Mouse (Mus musculus) limb, embryonic 15.5 days (tissue): ENCODE measurements around the gene Kcnab2. TPM values are rescaled to one million over a fixed set of nuclear protein-coding genes. Genes with fewer than 3 reads are reported as not detected.

Experiments used
- ATAC-seq: fragments of 200-750 bp; cut with Nextera tagmentation; 2 replicates; pipeline ENCODE4 v1.8.0; 2017; ENCODE audit warnings: low read depth, moderate TSS enrichment; ENCODE audit not compliant: insufficient number of reproducible peaks, low FRiP score, low TSS enrichment
- H3K27ac ChIP-seq: fragments of 300-500 bp; sonication (generic); 2 replicates; pipeline ENCODE4 v1.5.1; 2015; ENCODE audit warnings: moderate library complexity, mild to moderate bottlenecking, inconsistent platforms
- H3K27me3 ChIP-seq: fragments of 300-500 bp; sonication (generic); 2 replicates; pipeline ENCODE4 v1.6.1; 2015; ENCODE audit warnings: inconsistent platforms
- H3K36me3 ChIP-seq: fragments of 300-500 bp; sonication (generic); 2 replicates; pipeline ENCODE4 v1.6.1; 2015; ENCODE audit warnings: inconsistent platforms
- H3K4me1 ChIP-seq: fragments of 300-500 bp; sonication (generic); 2 replicates; pipeline ENCODE4 v1.6.1; 2015; ENCODE audit warnings: inconsistent platforms
- H3K4me2 ChIP-seq: fragments of 300-500 bp; sonication (generic); 2 replicates; pipeline ENCODE4 v1.6.1; 2015; ENCODE audit warnings: mild to moderate bottlenecking, inconsistent platforms
- H3K4me3 ChIP-seq: fragments of 300-500 bp; sonication (generic); 2 replicates; pipeline ENCODE4 v1.5.1; 2015; ENCODE audit warnings: mild to moderate bottlenecking, inconsistent platforms
- H3K9ac ChIP-seq: fragments of 300-500 bp; sonication (generic); 2 replicates; pipeline ENCODE4 v1.6.1; 2015; ENCODE audit warnings: inconsistent platforms
- H3K9me3 ChIP-seq: fragments of 300-500 bp; sonication (generic); 2 replicates; pipeline ENCODE4 v1.6.1; 2016; ENCODE audit warnings: inconsistent platforms
- WGBS: fragments of 180-500 bp; shearing (Covaris S2); methylation state at CpG from one replicate; pipeline ENCODE4 v1.1.7; 2015; 5-methylcytosine and 5-hydroxymethylcytosine counted together
- polyA plus RNA-seq: library from polyadenylated mRNA; unstranded; fragments of >200 nt; fragmentation: Nextera tagmentation; extraction: Ambion mirVana; gene quantifications from 2 replicates; pipeline ENCODE4 v1.2.1, GENCODE M21; 2015

Kcnab2 gene
- polyA plus RNA-seq: 7.6 and 8.2 TPM in 2 replicates

GRCm38 (mm10) chr4:152477466-152478223 is at the start of gene Kcnab2:
Gene Kcnab2 (minus strand): TSS chr4:152477871.
- Histone ChIP-seq H3K27ac (peak within 1 kb of the TSS; percentile 86), H3K9ac (peak within 1 kb of the TSS; percentile 76), H3K36me3 (no peaks in the 10 kb centered on the region), H3K27me3 (peaks cover 21% of the 10 kb centered on the region), H3K9me3 (0 out of 2 replicates have a peak, but pooled peaks cover under 1% of the 10 kb centered on the region), H3K4me1 (peaks cover 21% of the 10 kb centered on the region), H3K4me3 (peak within 1 kb of the TSS; percentile 81), H3K4me2 (peak within 1 kb of the TSS; percentile 78)
- under 1% methylated on average over 63 of the region's 63 CpGs for WGBS
- ATAC-seq: peak; percentile 92

GRCm38 (mm10) chr4:152520083-152520482 is 42.4 kb upstream of the Kcnab2 start:
- 38% methylated on average over 6 of the region's 6 CpGs for WGBS
- Histone ChIP-seq H3K9me3 (no peaks in the 10 kb centered on the region), H3K27ac (no peak overlapping the region), H3K36me3 (no peaks in the 10 kb centered on the region), H3K4me3 (no peak overlapping the region), H3K27me3 (0 out of 2 replicates have a peak, but pooled peaks cover 3% of the 10 kb centered on the region), H3K4me2 (no peak overlapping the region), H3K9ac (no peak overlapping the region), H3K4me1 (no peaks in the 10 kb centered on the region)
- ATAC-seq: no peak

- Histone ChIP-seq H3K27ac (no peak overlapping the region), H3K27me3 (0 out of 2 replicates have a peak, but pooled peaks cover 3% of the 10 kb centered on the region), H3K4me3 (no peak overlapping the region), H3K9ac (no peak overlapping the region), H3K9me3 (no peaks in the 10 kb centered on the region), H3K4me2 (no peak overlapping the region), H3K4me1 (no peaks in the 10 kb centered on the region), H3K36me3 (no peaks in the 10 kb centered on the region)
- WGBS: 40% methylated on average over 10 of the region's 10 CpGs
- ATAC-seq: no peak
Measured at GRCm38 (mm10) chr4:152519106-152519505, 41.4 kb upstream of the Kcnab2 start.

- ATAC-seq: no peak
Measured at GRCm38 (mm10) chr4:152514884-152515283, 37.2 kb upstream of the Kcnab2 start.

GRCm38 (mm10) chr4:152512221-152512925 is 34.7 kb upstream of the Kcnab2 start:
- Histone ChIP-seq H3K9ac (no peak overlapping the region), H3K4me2 (no peak overlapping the region), H3K9me3 (no peaks in the 10 kb centered on the region), H3K27me3 (no peaks in the 10 kb centered on the region), H3K4me1 (0 out of 2 replicates have a peak, but pooled peaks cover 5% of the 10 kb centered on the region), H3K36me3 (peaks cover under 1% of the 10 kb centered on the region), H3K27ac (no peak overlapping the region), H3K4me3 (no peak overlapping the region)
- no peak; the same call in 1 of the 2 replicates for ATAC-seq
- 29% methylated on average over 18 of the region's 18 CpGs for WGBS

More at GRCm38 (mm10) chr4:152514884-152515283, 37.2 kb upstream of the Kcnab2 start:
- Histone ChIP-seq H3K4me2 (no peak overlapping the region), H3K4me1 (0 out of 2 replicates have a peak, but pooled peaks cover 5% of the 10 kb centered on the region), H3K9me3 (no peaks in the 10 kb centered on the region), H3K36me3 (no peaks in the 10 kb centered on the region), H3K27me3 (no peaks in the 10 kb centered on the region), H3K4me3 (no peak overlapping the region), H3K27ac (no peak overlapping the region), H3K9ac (no peak overlapping the region)
- WGBS: 77% methylated on average over 7 of the region's 7 CpGs

DNA sequence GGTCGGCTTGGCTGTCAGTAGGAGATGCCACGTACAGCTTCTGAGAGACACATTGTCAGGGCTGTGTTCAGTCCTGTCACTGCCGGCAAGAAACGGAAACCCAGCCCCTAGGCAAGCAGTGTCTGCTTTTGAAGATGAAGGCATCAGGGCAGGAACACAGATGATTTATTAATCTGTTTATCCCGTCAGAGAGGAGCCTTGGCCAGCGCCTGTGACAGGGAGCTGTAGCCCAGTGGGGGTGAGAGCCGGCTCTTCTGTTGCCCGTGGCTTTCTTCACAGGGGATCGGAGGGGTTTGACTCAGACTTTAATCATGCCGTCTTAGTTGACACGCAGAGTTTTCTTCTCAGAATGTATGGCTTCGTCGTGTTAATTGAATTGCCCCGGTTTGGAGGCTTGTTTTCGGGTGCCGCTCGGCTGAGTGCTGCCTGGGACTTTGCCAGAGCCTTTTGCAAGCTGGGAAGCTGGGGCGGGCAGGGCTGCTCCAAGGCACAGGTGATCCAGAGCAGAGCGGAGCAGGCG is 16.7 kb upstream of the Kcnab2 start:
- ATAC-seq: no peak
- Histone ChIP-seq H3K27me3 (no peaks in the 10 kb centered on the region), H3K4me1 (no peaks in the 10 kb centered on the region), H3K9me3 (no peaks in the 10 kb centered on the region), H3K36me3 (peaks cover 13% of the 10 kb centered on the region), H3K4me3 (no peak overlapping the region), H3K9ac (no peak overlapping the region), H3K27ac (no peak overlapping the region), H3K4me2 (no peak overlapping the region)
- WGBS: 29% methylated on average over 20 of the region's 20 CpGs

DNA sequence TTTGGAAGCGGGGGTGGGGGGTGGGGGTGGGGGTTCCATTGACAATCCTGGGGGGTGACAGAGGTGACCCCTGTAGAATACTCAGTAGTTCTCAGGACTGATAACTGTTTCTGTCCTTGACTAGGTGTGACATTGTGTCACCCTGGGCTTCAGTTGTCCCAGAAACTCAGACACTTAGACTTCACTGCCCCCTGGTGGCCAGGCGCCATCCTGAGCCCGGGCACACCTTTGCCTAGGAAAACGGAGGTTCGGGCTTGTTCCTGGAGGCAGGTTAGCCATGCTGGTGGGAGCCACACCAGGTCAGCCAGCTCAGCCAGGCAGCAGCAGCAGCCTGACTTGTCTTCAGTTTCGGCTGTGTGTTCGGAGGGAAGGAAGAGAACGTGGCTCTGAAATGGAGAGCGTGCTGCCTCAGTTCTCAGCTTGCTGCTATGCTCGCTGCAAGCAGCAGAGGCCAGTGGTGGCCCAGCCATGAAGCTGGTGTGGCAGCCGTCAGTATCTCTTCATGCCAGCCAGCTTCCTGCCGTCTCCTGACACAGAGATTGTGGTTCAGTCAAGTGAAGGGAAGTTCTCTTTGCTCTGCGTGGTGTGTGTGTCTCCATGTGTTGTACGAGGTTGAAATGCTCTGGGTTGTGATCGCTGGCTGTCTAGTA is 13.7 kb upstream of the Kcnab2 start:
- Histone ChIP-seq H3K9ac (no peak overlapping the region), H3K4me1 (no peaks in the 10 kb centered on the region), H3K4me2 (no peak overlapping the region), H3K36me3 (0 out of 2 replicates have a peak, but pooled peaks cover 2% of the 10 kb centered on the region), H3K27ac (no peak overlapping the region), H3K27me3 (no peaks in the 10 kb centered on the region), H3K9me3 (no peaks in the 10 kb centered on the region), H3K4me3 (no peak overlapping the region)
- no peak for ATAC-seq
- WGBS: 55% methylated on average over 15 of the region's 15 CpGs

DNA sequence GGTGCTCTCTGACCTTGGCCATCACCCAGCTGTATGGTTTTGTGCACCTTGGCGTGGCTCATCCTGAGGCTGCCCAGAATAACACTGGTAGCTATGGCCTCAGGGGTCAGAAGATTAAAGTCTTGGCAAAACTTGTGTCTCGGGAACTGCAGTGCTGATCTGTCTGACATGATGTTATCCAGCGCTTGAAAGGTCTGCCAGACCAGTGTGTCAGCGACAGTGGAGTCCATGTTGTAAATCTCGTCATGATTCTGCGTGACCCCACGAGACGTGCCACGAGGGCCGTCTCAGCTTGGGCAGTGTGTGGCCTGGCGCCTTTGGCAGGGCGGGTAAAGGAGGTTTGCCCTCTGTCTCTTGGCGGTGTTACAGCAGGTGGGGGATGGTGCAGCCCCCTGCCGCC is 12.6 kb upstream of the Kcnab2 start:
- H3K36me3 ChIP-seq: 0 out of 2 replicates have a peak, but pooled peaks cover 2% of the 10 kb centered on the region
- H3K4me3 ChIP-seq: no peak overlapping the region
- H3K4me1 ChIP-seq: no peaks in the 10 kb centered on the region
- ATAC-seq: no peak
- H3K27me3 ChIP-seq: no peaks in the 10 kb centered on the region
- H3K9ac ChIP-seq: no peak overlapping the region
- H3K9me3 ChIP-seq: no peaks in the 10 kb centered on the region
- 79% methylated on average over 14 of the region's 14 CpGs for WGBS
- H3K27ac ChIP-seq: no peak overlapping the region
- no peak overlapping the region for H3K4me2 ChIP-seq

DNA sequence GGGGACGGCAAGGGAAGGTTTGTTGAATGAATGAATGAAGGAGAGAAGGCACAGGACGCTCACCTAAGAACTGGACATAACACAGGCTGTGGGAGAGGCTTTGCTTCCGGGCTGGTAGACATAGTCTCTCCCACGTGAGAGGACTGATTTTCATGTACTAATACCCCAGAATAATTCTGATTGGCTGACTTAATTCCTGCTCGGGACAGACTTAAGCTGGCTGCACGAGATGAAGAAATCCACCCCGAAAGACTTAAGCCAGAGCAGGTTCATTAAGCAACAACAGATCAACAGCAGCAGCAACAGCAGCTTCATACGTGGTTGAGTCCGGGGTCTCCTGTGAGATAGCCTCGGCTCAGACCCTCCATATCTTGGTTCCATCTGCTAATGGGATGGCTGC is 10.4 kb upstream of the Kcnab2 start:
- no peaks in the 10 kb centered on the region for H3K4me1 ChIP-seq
- no peaks in the 10 kb centered on the region for H3K9me3 ChIP-seq
- no peak for ATAC-seq
- H3K27ac ChIP-seq: no peak overlapping the region
- no peak overlapping the region for H3K4me2 ChIP-seq
- H3K9ac ChIP-seq: no peak overlapping the region
- no peak overlapping the region for H3K4me3 ChIP-seq
- WGBS: 81% methylated on average over 10 of the region's 10 CpGs
- 0 out of 2 replicates have a peak, but pooled peaks cover 2% of the 10 kb centered on the region for H3K36me3 ChIP-seq
- H3K27me3 ChIP-seq: no peaks in the 10 kb centered on the region

GRCm38 (mm10) chr4:152480426-152480825 is 2.8 kb upstream of the Kcnab2 start:
- WGBS: 39% methylated on average over 8 of the region's 8 CpGs
- ATAC-seq: no peak
- no peaks in the 10 kb centered on the region for H3K36me3 ChIP-seq

GRCm38 (mm10) chr4:152478224-152478567 is 525 bp upstream of the Kcnab2 start:
- no peak for ATAC-seq
- H3K27ac ChIP-seq: no peak overlapping the region
- WGBS: under 1% methylated on average over 13 of the region's 13 CpGs

More at GRCm38 (mm10) chr4:152480426-152480825, 2.8 kb upstream of the Kcnab2 start:
- Histone ChIP-seq H3K9ac (no peak overlapping the region), H3K4me3 (no peak overlapping the region), H3K27me3 (peaks cover 16% of the 10 kb centered on the region), H3K9me3 (no peaks in the 10 kb centered on the region), H3K27ac (no peak overlapping the region), H3K4me1 (peaks cover 21% of the 10 kb centered on the region), H3K4me2 (no peak overlapping the region)

More at GRCm38 (mm10) chr4:152478224-152478567, 525 bp upstream of the Kcnab2 start:
- no peaks in the 10 kb centered on the region for H3K9me3 ChIP-seq
- H3K4me2 ChIP-seq: peak overlapping the region; percentile 78
- peak overlapping the region; percentile 81 for H3K4me3 ChIP-seq
- H3K9ac ChIP-seq: peak overlapping the region; percentile 76
- H3K27me3 ChIP-seq: peaks cover 21% of the 10 kb centered on the region
- peaks cover 21% of the 10 kb centered on the region for H3K4me1 ChIP-seq
- H3K36me3 ChIP-seq: no peaks in the 10 kb centered on the region
